Mouse (Mus musculus) kidney, embryonic 15.5 days (tissue): ENCODE results near the gene Olfr749. TPM values are rescaled to one million over a fixed set of nuclear protein-coding genes. Genes with fewer than 3 reads are reported as not detected.
"Not testable (repeated sequence)": the region's sequence is repeated elsewhere in the genome, so short reads cannot be mapped to it uniquely, and the experiment has no call there.

Source experiments
- ATAC-seq: fragments of 200-750 bp; cut with Nextera tagmentation; replicated peaks from 2 replicates; pipeline ENCODE4 v1.8.0; 2017; ENCODE audit warnings: moderate TSS enrichment; ENCODE audit not compliant: low FRiP score
- H3K27ac ChIP-seq: fragments of 300-500 bp; sonication (generic); 2 replicates; pipeline ENCODE4 v1.5.1; 2015; ENCODE audit warnings: mild to moderate bottlenecking, inconsistent platforms
- H3K27me3 ChIP-seq: fragments of 300-500 bp; sonication (generic); 2 replicates; pipeline ENCODE4 v1.6.1; 2015; ENCODE audit warnings: inconsistent platforms
- H3K36me3 ChIP-seq: fragments of 300-500 bp; sonication (generic); 2 replicates; pipeline ENCODE4 v1.6.1; 2015; ENCODE audit warnings: inconsistent platforms
- H3K4me1 ChIP-seq: fragments of 300-500 bp; sonication (generic); 2 replicates; pipeline ENCODE4 v1.6.1; 2015; ENCODE audit warnings: inconsistent platforms
- H3K4me2 ChIP-seq: fragments of 300-500 bp; sonication (generic); 2 replicates; pipeline ENCODE4 v1.6.1; 2015; ENCODE audit warnings: moderate library complexity, mild to moderate bottlenecking, inconsistent platforms
- H3K4me3 ChIP-seq: fragments of 300-500 bp; sonication (generic); replicated peaks from 2 replicates; pipeline ENCODE4 v1.5.1; 2015; ENCODE audit warnings: mild to moderate bottlenecking, inconsistent platforms
- H3K9ac ChIP-seq: fragments of 300-500 bp; sonication (generic); 2 replicates; pipeline ENCODE4 v1.6.1; 2015; ENCODE audit warnings: mild to moderate bottlenecking, inconsistent platforms
- H3K9me3 ChIP-seq: fragments of 300-500 bp; sonication (generic); replicated peaks from 2 replicates; pipeline ENCODE4 v1.6.1; 2016; ENCODE audit warnings: inconsistent platforms
- WGBS: fragments of 180-500 bp; shearing (Covaris S2); methylation state at CpG from one replicate; pipeline ENCODE4 v1.1.7; 2015; ENCODE audit warnings: mixed read lengths; 5-methylcytosine and 5-hydroxymethylcytosine counted together
- polyA plus RNA-seq: library from polyadenylated mRNA; unstranded; fragments of >200 nt; fragmentation: Nextera tagmentation; extraction: Ambion mirVana; gene quantifications from 2 replicates; pipeline ENCODE4 v1.2.1, GENCODE M21; 2015

Olfr749 gene
- polyA plus RNA-seq, result not detected in 2 replicates

GRCm38 (mm10) chr14:50744994-50745393 lies at the start of gene Olfr749:
TSS of gene Olfr749 (minus strand) at chr14:50745094.
- ATAC-seq, result no peak
- Histone ChIP-seq H3K27me3 (no peaks in the 10 kb centered on the region), H3K27ac (no peak within 1 kb of the TSS), H3K4me1 (no peaks in the 10 kb centered on the region), H3K9ac (no peak within 1 kb of the TSS), H3K4me3 (no peak within 1 kb of the TSS), H3K36me3 (no peaks in the 10 kb centered on the region), H3K9me3 (no peaks in the 10 kb centered on the region), H3K4me2 (no peak within 1 kb of the TSS)

- Histone ChIP-seq H3K4me1 (peaks cover 6% of the 10 kb centered on the region), H3K4me3 (no peak overlapping the region), H3K27ac (no peak overlapping the region), H3K36me3 (no peaks in the 10 kb centered on the region), H3K9me3 (no peaks in the 10 kb centered on the region), H3K9ac (no peak overlapping the region), H3K4me2 (no peak overlapping the region), H3K27me3 (no peaks in the 10 kb centered on the region)
- 7% methylated on average over 2 of the region's 2 CpGs for WGBS
- ATAC-seq, result no peak
Observed at GRCm38 (mm10) chr14:50788157-50788556, 43.3 kb upstream of the Olfr749 start.

GRCm38 (mm10) chr14:50785251-50785637 lies 40.4 kb upstream of the Olfr749 start, which contains the start of gene Ttc5:
TSS of gene Ttc5 (minus strand) at chr14:50785519.
- no peaks in the 10 kb centered on the region for H3K27me3 ChIP-seq
- no peaks in the 10 kb centered on the region for H3K9me3 ChIP-seq
- ATAC-seq, result peak; percentile 96
- peak within 1 kb of the TSS; percentile 90 for H3K4me3 ChIP-seq
- peaks cover 6% of the 10 kb centered on the region for H3K4me1 ChIP-seq
- peak within 1 kb of the TSS; percentile 73 for H3K9ac ChIP-seq
- peaks cover 20% of the 10 kb centered on the region for H3K36me3 ChIP-seq
- WGBS, result under 1% methylated on average over 21 of the region's 21 CpGs
- H3K4me2 ChIP-seq, result peak within 1 kb of the TSS; percentile 58
- H3K27ac ChIP-seq, result peak within 1 kb of the TSS; percentile 57; the same call in 1 of the 2 replicates

- Histone ChIP-seq H3K9ac (peak overlapping the region; percentile 73), H3K27me3 (no peaks in the 10 kb centered on the region), H3K27ac (peak overlapping the region; percentile 57; the same call in 1 of the 2 replicates), H3K36me3 (peaks cover 26% of the 10 kb centered on the region), H3K4me1 (peaks cover 6% of the 10 kb centered on the region), H3K9me3 (no peaks in the 10 kb centered on the region), H3K4me3 (peak overlapping the region; percentile 90), H3K4me2 (peak overlapping the region; percentile 58)
- no peak for ATAC-seq
- 28% methylated on average over 16 of the region's 16 CpGs for WGBS
Observed at GRCm38 (mm10) chr14:50784391-50785250, 39.7 kb upstream of the Olfr749 start.

- no peak overlapping the region for H3K4me3 ChIP-seq
- H3K9ac ChIP-seq, result no peak overlapping the region
- 96% methylated on average over 3 of the region's 3 CpGs for WGBS
- ATAC-seq, result no peak
- H3K27ac ChIP-seq, result no peak overlapping the region
- H3K9me3 ChIP-seq, result no peaks in the 10 kb centered on the region
- no peaks in the 10 kb centered on the region for H3K27me3 ChIP-seq
- peaks cover 6% of the 10 kb centered on the region for H3K4me1 ChIP-seq
- H3K36me3 ChIP-seq, result peaks cover 41% of the 10 kb centered on the region
- H3K4me2 ChIP-seq, result no peak overlapping the region
Observed at GRCm38 (mm10) chr14:50782166-50782565, 37.3 kb upstream of the Olfr749 start.

- H3K36me3 ChIP-seq, result peaks cover 94% of the 10 kb centered on the region
- ATAC-seq, result no peak
- H3K9ac ChIP-seq, result no peak overlapping the region
- no peak overlapping the region for H3K4me3 ChIP-seq
- H3K4me1 ChIP-seq, result no peaks in the 10 kb centered on the region
- no peak overlapping the region for H3K27ac ChIP-seq
- no peaks in the 10 kb centered on the region for H3K27me3 ChIP-seq
- WGBS, result 87% methylated on average over 2 of the region's 2 CpGs
- no peak overlapping the region for H3K4me2 ChIP-seq
- H3K9me3 ChIP-seq, result no peaks in the 10 kb centered on the region
Observed at GRCm38 (mm10) chr14:50771342-50771741, 26.4 kb upstream of the Olfr749 start.

GRCm38 (mm10) chr14:50765736-50766135 lies 20.8 kb upstream of the Olfr749 start:
- 97% methylated on average over 6 of the region's 6 CpGs for WGBS
- Histone ChIP-seq H3K36me3 (peaks cover 71% of the 10 kb centered on the region), H3K4me2 (no peak overlapping the region), H3K27me3 (no peaks in the 10 kb centered on the region), H3K27ac (no peak overlapping the region), H3K9ac (no peak overlapping the region), H3K4me1 (no peaks in the 10 kb centered on the region), H3K9me3 (no peaks in the 10 kb centered on the region), H3K4me3 (no peak overlapping the region)
- ATAC-seq, result no peak

GRCm38 (mm10) chr14:50758416-50759085 lies 13.7 kb upstream of the Olfr749 start:
- Histone ChIP-seq H3K4me1 (no peaks in the 10 kb centered on the region), H3K27me3 (no peaks in the 10 kb centered on the region), H3K9ac (no peak overlapping the region), H3K4me3 (no peak overlapping the region), H3K9me3 (no peaks in the 10 kb centered on the region), H3K27ac (no peak overlapping the region), H3K36me3 (peaks cover 8% of the 10 kb centered on the region), H3K4me2 (no peak overlapping the region)
- 80% methylated on average over 5 of the region's 5 CpGs for WGBS
- no peak for ATAC-seq

- Histone ChIP-seq H3K4me3 (no peak overlapping the region), H3K4me2 (no peak overlapping the region), H3K9ac (no peak overlapping the region), H3K9me3 (no peaks in the 10 kb centered on the region), H3K27ac (no peak overlapping the region), H3K4me1 (no peaks in the 10 kb centered on the region), H3K36me3 (no peaks in the 10 kb centered on the region), H3K27me3 (no peaks in the 10 kb centered on the region)
- WGBS, result 79% methylated on average over 2 of the region's 2 CpGs
- ATAC-seq, result no peak
Observed at GRCm38 (mm10) chr14:50741584-50741983, 3.3 kb downstream of the Olfr749 start.

- no peak for ATAC-seq
- no peak overlapping the region for H3K9ac ChIP-seq
- no peaks in the 10 kb centered on the region for H3K9me3 ChIP-seq
- no peak overlapping the region for H3K4me2 ChIP-seq
- H3K36me3 ChIP-seq, result no peaks in the 10 kb centered on the region
- no peaks in the 10 kb centered on the region for H3K27me3 ChIP-seq
- WGBS, result 69% methylated on average over 2 of the region's 2 CpGs
- H3K4me3 ChIP-seq, result no peak overlapping the region
- H3K27ac ChIP-seq, result no peak overlapping the region
- H3K4me1 ChIP-seq, result no peaks in the 10 kb centered on the region
Observed at GRCm38 (mm10) chr14:50740334-50740733, 4.6 kb downstream of the Olfr749 start.

- not testable (repeated sequence) for H3K4me1 ChIP-seq, H3K4me3 ChIP-seq, H3K27me3 ChIP-seq, ATAC-seq, H3K4me2 ChIP-seq, H3K36me3 ChIP-seq, H3K27ac ChIP-seq, H3K9ac ChIP-seq, H3K9me3 ChIP-seq
- WGBS, result 70% methylated on average over 3 of the region's 4 CpGs
Observed at GRCm38 (mm10) chr14:50722371-50722770, 22.5 kb downstream of the Olfr749 start.

- not testable (repeated sequence) for H3K4me2 ChIP-seq, H3K27ac ChIP-seq, H3K36me3 ChIP-seq, H3K4me1 ChIP-seq, H3K9ac ChIP-seq, H3K27me3 ChIP-seq, H3K4me3 ChIP-seq, H3K9me3 ChIP-seq, ATAC-seq
- WGBS, result 92% methylated on average over 15 of the region's 15 CpGs
Observed at GRCm38 (mm10) chr14:50719875-50720274, 25.0 kb downstream of the Olfr749 start.
